Mouse (Mus musculus): ENCODE measurements around the gene Sinhcaf. TPM values are rescaled to one million over a fixed set of nuclear protein-coding genes. Genes with fewer than 3 reads are reported as not detected.
"Not testable (repeated sequence)": the region's sequence is repeated elsewhere in the genome, so short reads cannot be mapped to it uniquely, and the experiment has no call there.

Sinhcaf gene
- polyA plus RNA-seq (2016; fragmentation: Nextera tagmentation; extraction: Ambion mirVana): 169 and 174 TPM in 2 replicates

- under 1% methylated on average over 47 of the region's 47 CpGs for WGBS
- Histone ChIP-seq H3K9ac (peak within 1 kb of the TSS; percentile 96), H3K27me3 (replicated peaks) (no peaks in the 10 kb centered on the region), H3K9me3 (no peaks in the 10 kb centered on the region), H3K27ac (peak within 1 kb of the TSS; percentile 70), H3K4me1 (peaks cover 17% of the 10 kb centered on the region), H3K4me3 (peak within 1 kb of the TSS; percentile 94), H3K4me2 (replicated peaks) (peak within 1 kb of the TSS; percentile 76), H3K36me3 (no peaks in the 10 kb centered on the region)
- peak; percentile 73 for ATAC-seq (ENCODE audit: low FRiP score, low read depth)
Observed at GRCm38 (mm10) chr6:148946409-148946742, at the start of gene Sinhcaf. Gene Sinhcaf, minus strand, starts transcription at chr6:148946467.

- peak; percentile 48 for ATAC-seq (ENCODE audit: low FRiP score, low read depth)
- Histone ChIP-seq H3K27me3 (replicated peaks) (no peaks in the 10 kb centered on the region), H3K4me1 (peaks cover 10% of the 10 kb centered on the region), H3K9ac (no peak overlapping the region), H3K27ac (no peak overlapping the region), H3K36me3 (peaks cover 35% of the 10 kb centered on the region), H3K4me2 (replicated peaks) (no peak overlapping the region), H3K9me3 (no peaks in the 10 kb centered on the region), H3K4me3 (no peak overlapping the region)
- WGBS: 46% methylated on average over 5 of the region's 5 CpGs
Observed at GRCm38 (mm10) chr6:148994327-148994999, 48.2 kb upstream of the Sinhcaf start.

- ATAC-seq (ENCODE audit: low FRiP score, low read depth): peak; percentile 67
- Histone ChIP-seq H3K36me3 (peaks cover 31% of the 10 kb centered on the region), H3K4me2 (replicated peaks) (no peak overlapping the region), H3K4me3 (no peak overlapping the region), H3K27ac (no peak overlapping the region), H3K27me3 (replicated peaks) (no peaks in the 10 kb centered on the region), H3K4me1 (peaks cover 10% of the 10 kb centered on the region), H3K9me3 (no peaks in the 10 kb centered on the region), H3K9ac (no peak overlapping the region)
- 19% methylated on average over 9 of the region's 9 CpGs for WGBS
Observed at GRCm38 (mm10) chr6:148993117-148994077, 47.1 kb upstream of the Sinhcaf start.

GRCm38 (mm10) chr6:148992373-148993116 is 46.3 kb upstream of the Sinhcaf start:
- no peak overlapping the region for H3K9ac ChIP-seq

GRCm38 (mm10) chr6:148991660-148992372 is 45.5 kb upstream of the Sinhcaf start:
- Histone ChIP-seq H3K4me2 (replicated peaks) (no peak overlapping the region), H3K27ac (no peak overlapping the region)
- ATAC-seq (ENCODE audit: low FRiP score, low read depth): no peak

More at GRCm38 (mm10) chr6:148992373-148993116, 46.3 kb upstream of the Sinhcaf start:
- no peak overlapping the region for H3K4me3 ChIP-seq
- H3K9me3 ChIP-seq: no peaks in the 10 kb centered on the region
- no peak overlapping the region for H3K27ac ChIP-seq
- peaks cover 24% of the 10 kb centered on the region for H3K36me3 ChIP-seq
- H3K4me1 ChIP-seq: peaks cover 10% of the 10 kb centered on the region
- 21% methylated on average over 4 of the region's 4 CpGs for WGBS
- H3K27me3 ChIP-seq (replicated peaks): no peaks in the 10 kb centered on the region
- ATAC-seq (ENCODE audit: low FRiP score, low read depth): no peak
- H3K4me2 ChIP-seq (replicated peaks): no peak overlapping the region

GRCm38 (mm10) chr6:148989792-148990491 is 43.7 kb upstream of the Sinhcaf start:
- H3K27ac ChIP-seq; ATAC-seq (ENCODE audit: low FRiP score, low read depth); H3K9me3 ChIP-seq; H3K4me3 ChIP-seq; H3K4me2 ChIP-seq (replicated peaks); H3K27me3 ChIP-seq (replicated peaks); H3K9ac ChIP-seq; H3K36me3 ChIP-seq: not testable (repeated sequence)
- peaks cover 10% of the 10 kb centered on the region for H3K4me1 ChIP-seq
- 67% methylated on average over 3 of the region's 3 CpGs for WGBS

More at GRCm38 (mm10) chr6:148991660-148992372, 45.5 kb upstream of the Sinhcaf start:
- Histone ChIP-seq H3K4me3 (no peak overlapping the region), H3K36me3 (peaks cover 17% of the 10 kb centered on the region), H3K27me3 (replicated peaks) (no peaks in the 10 kb centered on the region), H3K9ac (no peak overlapping the region), H3K9me3 (no peaks in the 10 kb centered on the region), H3K4me1 (peaks cover 10% of the 10 kb centered on the region)
- 29% methylated on average over 6 of the region's 6 CpGs for WGBS

GRCm38 (mm10) chr6:148986003-148986402 is 39.7 kb upstream of the Sinhcaf start:
- WGBS: 85% methylated on average over 4 of the region's 4 CpGs
- Histone ChIP-seq H3K9ac (no peak overlapping the region), H3K36me3 (peaks cover 3% of the 10 kb centered on the region; the same call in 1 of the 2 replicates), H3K9me3 (no peaks in the 10 kb centered on the region), H3K27me3 (replicated peaks) (no peaks in the 10 kb centered on the region), H3K4me1 (no peaks in the 10 kb centered on the region), H3K4me3 (no peak overlapping the region), H3K4me2 (replicated peaks) (no peak overlapping the region), H3K27ac (no peak overlapping the region)
- ATAC-seq (ENCODE audit: low FRiP score, low read depth): no peak

- Histone ChIP-seq H3K9ac (no peak overlapping the region), H3K4me2 (replicated peaks) (no peak overlapping the region), H3K27me3 (replicated peaks) (no peaks in the 10 kb centered on the region), H3K36me3 (no peaks in the 10 kb centered on the region), H3K4me1 (no peaks in the 10 kb centered on the region), H3K4me3 (no peak overlapping the region), H3K27ac (no peak overlapping the region), H3K9me3 (no peaks in the 10 kb centered on the region)
- WGBS: 84% methylated on average over 3 of the region's 3 CpGs
- no peak for ATAC-seq (ENCODE audit: low FRiP score, low read depth)
Observed at GRCm38 (mm10) chr6:148980495-148980894, 34.2 kb upstream of the Sinhcaf start.

GRCm38 (mm10) chr6:148975096-148975495 is 28.8 kb upstream of the Sinhcaf start:
- no peak overlapping the region for H3K9ac ChIP-seq
- H3K27me3 ChIP-seq (replicated peaks): no peaks in the 10 kb centered on the region
- no peak for ATAC-seq (ENCODE audit: low FRiP score, low read depth)
- no peak overlapping the region for H3K4me2 ChIP-seq (replicated peaks)
- 86% methylated on average over 3 of the region's 3 CpGs for WGBS
- no peak overlapping the region for H3K4me3 ChIP-seq
- no peaks in the 10 kb centered on the region for H3K4me1 ChIP-seq
- no peak overlapping the region for H3K27ac ChIP-seq
- no peaks in the 10 kb centered on the region for H3K36me3 ChIP-seq
- H3K9me3 ChIP-seq: no peaks in the 10 kb centered on the region

GRCm38 (mm10) chr6:148972891-148973290 is 26.6 kb upstream of the Sinhcaf start:
- Histone ChIP-seq H3K4me1 (no peaks in the 10 kb centered on the region), H3K4me3 (no peak overlapping the region), H3K27me3 (replicated peaks) (no peaks in the 10 kb centered on the region), H3K27ac (no peak overlapping the region), H3K9me3 (no peaks in the 10 kb centered on the region), H3K4me2 (replicated peaks) (no peak overlapping the region), H3K9ac (no peak overlapping the region), H3K36me3 (no peaks in the 10 kb centered on the region)
- 77% methylated on average over 2 of the region's 2 CpGs for WGBS
- no peak for ATAC-seq (ENCODE audit: low FRiP score, low read depth)
